Mouse (Mus musculus) thymus, postnatal 36 days (tissue): ENCODE data around the gene Cer1.

Source experiments
- DNase-seq, 2 experiments: peaks; one replicate each; pipeline ENCODE4 v3.0.0; 2022; ENCODE audit warnings: mixed read lengths in 2 of 2

Gene Cer1

GRCm38 (mm10) chr4:82884636-82885534 is at the start of gene Cer1:
Cer1 (minus strand) TSS chr4:82885148.
- no peak for DNase-seq

- no peak for DNase-seq
These were observed 49.4 kb upstream of the Cer1 start for GRCm38 (mm10) chr4:82934308-82934707.

GRCm38 (mm10) chr4:82933698-82934210 is 48.8 kb upstream of the Cer1 start:
- DNase-seq, result peak; percentile 12 to 27

GRCm38 (mm10) chr4:82930079-82930478 is 45.1 kb upstream of the Cer1 start:
- DNase-seq, result no peak

- no peak for DNase-seq
These were observed 37.0 kb upstream of the Cer1 start for GRCm38 (mm10) chr4:82921962-82922361.

- no peak for DNase-seq
These were observed 33.7 kb upstream of the Cer1 start for GRCm38 (mm10) chr4:82918625-82919024.

GRCm38 (mm10) chr4:82916678-82917050 is 31.7 kb upstream of the Cer1 start:
- no peak for DNase-seq

- no peak for DNase-seq
These were observed 31.2 kb upstream of the Cer1 start for GRCm38 (mm10) chr4:82916003-82916677.

GRCm38 (mm10) chr4:82915576-82915975 is 30.6 kb upstream of the Cer1 start:
- DNase-seq, result no peak

- DNase-seq, result no peak
These were observed 29.7 kb upstream of the Cer1 start for GRCm38 (mm10) chr4:82914601-82915143.

- no peak for DNase-seq
These were observed 10.3 kb upstream of the Cer1 start for GRCm38 (mm10) chr4:82895227-82895626.

GRCm38 (mm10) chr4:82892247-82892646 is 7.3 kb upstream of the Cer1 start:
- DNase-seq, result no peak

- no peak for DNase-seq
These were observed 6.6 kb upstream of the Cer1 start for GRCm38 (mm10) chr4:82891566-82891965.

- DNase-seq, result no peak
These were observed 6.1 kb upstream of the Cer1 start for GRCm38 (mm10) chr4:82891049-82891448.

GRCm38 (mm10) chr4:82890585-82890984 is 5.6 kb upstream of the Cer1 start:
- DNase-seq, result no peak

GRCm38 (mm10) chr4:82886148-82886547 is 1.2 kb upstream of the Cer1 start:
- no peak for DNase-seq

- DNase-seq, result no peak
These were observed 576 bp upstream of the Cer1 start for GRCm38 (mm10) chr4:82885535-82885913.

GRCm38 (mm10) chr4:82882500-82882899 is 2.4 kb downstream of the Cer1 start:
- DNase-seq, result no peak

GRCm38 (mm10) chr4:82881366-82881765 is 3.6 kb downstream of the Cer1 start:
- DNase-seq, result no peak

- no peak for DNase-seq
These were observed 4.7 kb downstream of the Cer1 start for GRCm38 (mm10) chr4:82880243-82880642.

GRCm38 (mm10) chr4:82879152-82879551 is 5.8 kb downstream of the Cer1 start:
- no peak for DNase-seq

- DNase-seq, result no peak
These were observed 8.3 kb downstream of the Cer1 start for GRCm38 (mm10) chr4:82876656-82877055.

- no peak for DNase-seq
These were observed 9.4 kb downstream of the Cer1 start for GRCm38 (mm10) chr4:82875532-82875931.

- DNase-seq, result no peak
These were observed 10.2 kb downstream of the Cer1 start for GRCm38 (mm10) chr4:82874791-82875190.
